Mouse (Mus musculus): ENCODE measurements around the gene Eif4g2. TPM values are rescaled to one million over a fixed set of nuclear protein-coding genes. Genes with fewer than 3 reads are reported as not detected.

Gene Eif4g2
- polyA plus RNA-seq, 1 experiment = 167 TPM

- TF ChIP-seq CTCF (IDR thresholded peaks at IDR 0.05; ENCODE audit: control insufficient read depth, insufficient read depth, insufficient replicate concordance, low read depth, low read length) = no peak
- no peak for TF ChIP-seq POLR2A (IDR thresholded peaks at IDR 0.05; ENCODE audit: control insufficient read depth, low read depth, low read length)
- H3K27ac ChIP-seq (ENCODE audit: control insufficient read depth, insufficient read depth, low read depth, low read length) = peak overlapping the region; percentile 89
- H3K4me3 ChIP-seq (ENCODE audit: control insufficient read depth, low read depth, low read length) = peak overlapping the region; percentile 86
- no peaks in the 10 kb centered on the region for H3K36me3 ChIP-seq (ENCODE audit: control insufficient read depth, insufficient read depth, low read length)
- no peaks in the 10 kb centered on the region for H3K27me3 ChIP-seq (ENCODE audit: control insufficient read depth, insufficient read depth, low read length)
- peaks cover 5% of the 10 kb centered on the region for H3K4me1 ChIP-seq (ENCODE audit: control insufficient read depth, insufficient read depth, low read length)
These were observed 38.7 kb upstream of the Eif4g2 start for GRCm38 (mm10) chr7:111121522-111121921.

- H3K27me3 ChIP-seq (ENCODE audit: control insufficient read depth, insufficient read depth, low read length) = no peaks in the 10 kb centered on the region
- H3K36me3 ChIP-seq (ENCODE audit: control insufficient read depth, insufficient read depth, low read length) = no peaks in the 10 kb centered on the region
- TF ChIP-seq CTCF (IDR thresholded peaks at IDR 0.05; ENCODE audit: control insufficient read depth, insufficient read depth, insufficient replicate concordance, low read depth, low read length) (no peak), POLR2A (IDR thresholded peaks at IDR 0.05; ENCODE audit: control insufficient read depth, low read depth, low read length) (no peak)
- H3K4me3 ChIP-seq (ENCODE audit: control insufficient read depth, low read depth, low read length) = no peak overlapping the region
- no peak overlapping the region for H3K27ac ChIP-seq (ENCODE audit: control insufficient read depth, insufficient read depth, low read depth, low read length)
- H3K4me1 ChIP-seq (ENCODE audit: control insufficient read depth, insufficient read depth, low read length) = no peaks in the 10 kb centered on the region
These were observed 26.7 kb upstream of the Eif4g2 start for GRCm38 (mm10) chr7:111109561-111109960.

GRCm38 (mm10) chr7:111109161-111109560 lies 26.3 kb upstream of the Eif4g2 start:
- no peaks in the 10 kb centered on the region for H3K4me1 ChIP-seq (ENCODE audit: control insufficient read depth, insufficient read depth, low read length)
- TF ChIP-seq POLR2A (IDR thresholded peaks at IDR 0.05; ENCODE audit: control insufficient read depth, low read depth, low read length) (no peak), CTCF (IDR thresholded peaks at IDR 0.05; ENCODE audit: control insufficient read depth, insufficient read depth, insufficient replicate concordance, low read depth, low read length) (no peak)
- no peaks in the 10 kb centered on the region for H3K27me3 ChIP-seq (ENCODE audit: control insufficient read depth, insufficient read depth, low read length)
- H3K36me3 ChIP-seq (ENCODE audit: control insufficient read depth, insufficient read depth, low read length) = no peaks in the 10 kb centered on the region
- no peak overlapping the region for H3K4me3 ChIP-seq (ENCODE audit: control insufficient read depth, low read depth, low read length)
- no peak overlapping the region for H3K27ac ChIP-seq (ENCODE audit: control insufficient read depth, insufficient read depth, low read depth, low read length)

GRCm38 (mm10) chr7:111098196-111098595 lies 15.4 kb upstream of the Eif4g2 start:
- Histone ChIP-seq H3K4me3 (ENCODE audit: control insufficient read depth, low read depth, low read length) (no peak overlapping the region), H3K27me3 (ENCODE audit: control insufficient read depth, insufficient read depth, low read length) (no peaks in the 10 kb centered on the region), H3K27ac (ENCODE audit: control insufficient read depth, insufficient read depth, low read depth, low read length) (no peak overlapping the region), H3K4me1 (ENCODE audit: control insufficient read depth, insufficient read depth, low read length) (no peaks in the 10 kb centered on the region), H3K36me3 (ENCODE audit: control insufficient read depth, insufficient read depth, low read length) (no peaks in the 10 kb centered on the region)
- TF ChIP-seq POLR2A (IDR thresholded peaks at IDR 0.05; ENCODE audit: control insufficient read depth, low read depth, low read length) (no peak), CTCF (IDR thresholded peaks at IDR 0.05; ENCODE audit: control insufficient read depth, insufficient read depth, insufficient replicate concordance, low read depth, low read length) (no peak)

GRCm38 (mm10) chr7:111095169-111095568 lies 12.3 kb upstream of the Eif4g2 start:
- Histone ChIP-seq H3K4me1 (ENCODE audit: control insufficient read depth, insufficient read depth, low read length) (no peaks in the 10 kb centered on the region), H3K27ac (ENCODE audit: control insufficient read depth, insufficient read depth, low read depth, low read length) (no peak overlapping the region), H3K27me3 (ENCODE audit: control insufficient read depth, insufficient read depth, low read length) (no peaks in the 10 kb centered on the region), H3K4me3 (ENCODE audit: control insufficient read depth, low read depth, low read length) (no peak overlapping the region), H3K36me3 (ENCODE audit: control insufficient read depth, insufficient read depth, low read length) (no peaks in the 10 kb centered on the region)
- TF ChIP-seq POLR2A (IDR thresholded peaks at IDR 0.05; ENCODE audit: control insufficient read depth, low read depth, low read length) = no peak
- no peak for TF ChIP-seq CTCF (IDR thresholded peaks at IDR 0.05; ENCODE audit: control insufficient read depth, insufficient read depth, insufficient replicate concordance, low read depth, low read length)

- Histone ChIP-seq H3K27ac (ENCODE audit: control insufficient read depth, insufficient read depth, low read depth, low read length) (no peak overlapping the region), H3K4me3 (ENCODE audit: control insufficient read depth, low read depth, low read length) (no peak overlapping the region), H3K4me1 (ENCODE audit: control insufficient read depth, insufficient read depth, low read length) (peaks cover 6% of the 10 kb centered on the region; the same call in 1 of the 2 replicates), H3K27me3 (ENCODE audit: control insufficient read depth, insufficient read depth, low read length) (no peaks in the 10 kb centered on the region), H3K36me3 (ENCODE audit: control insufficient read depth, insufficient read depth, low read length) (peaks cover 2% of the 10 kb centered on the region; the same call in 1 of the 2 replicates)
- no peak for TF ChIP-seq CTCF (IDR thresholded peaks at IDR 0.05; ENCODE audit: control insufficient read depth, insufficient read depth, insufficient replicate concordance, low read depth, low read length)
- TF ChIP-seq POLR2A (IDR thresholded peaks at IDR 0.05; ENCODE audit: control insufficient read depth, low read depth, low read length) = no peak
These were observed 2.3 kb upstream of the Eif4g2 start for GRCm38 (mm10) chr7:111085153-111085552.

GRCm38 (mm10) chr7:111084443-111084842 lies 1.6 kb upstream of the Eif4g2 start:
- H3K27me3 ChIP-seq (ENCODE audit: control insufficient read depth, insufficient read depth, low read length) = no peaks in the 10 kb centered on the region
- peaks cover 7% of the 10 kb centered on the region; the same call in 1 of the 2 replicates for H3K4me1 ChIP-seq (ENCODE audit: control insufficient read depth, insufficient read depth, low read length)
- no peak overlapping the region for H3K27ac ChIP-seq (ENCODE audit: control insufficient read depth, insufficient read depth, low read depth, low read length)
- H3K4me3 ChIP-seq (ENCODE audit: control insufficient read depth, low read depth, low read length) = no peak overlapping the region
- no peak for TF ChIP-seq POLR2A (IDR thresholded peaks at IDR 0.05; ENCODE audit: control insufficient read depth, low read depth, low read length)
- no peak for TF ChIP-seq CTCF (IDR thresholded peaks at IDR 0.05; ENCODE audit: control insufficient read depth, insufficient read depth, insufficient replicate concordance, low read depth, low read length)
- H3K36me3 ChIP-seq (ENCODE audit: control insufficient read depth, insufficient read depth, low read length) = peaks cover 3% of the 10 kb centered on the region

- peak overlapping the region; percentile 91 for H3K4me3 ChIP-seq (ENCODE audit: control insufficient read depth, low read depth, low read length)
These were observed 897 bp upstream of the Eif4g2 start for GRCm38 (mm10) chr7:111083733-111084120.

More at GRCm38 (mm10) chr7:111083733-111084120, 897 bp upstream of the Eif4g2 start:
- H3K27ac ChIP-seq (ENCODE audit: control insufficient read depth, insufficient read depth, low read depth, low read length) = peak overlapping the region; percentile 98
- H3K27me3 ChIP-seq (ENCODE audit: control insufficient read depth, insufficient read depth, low read length) = no peaks in the 10 kb centered on the region
- peaks cover 7% of the 10 kb centered on the region; the same call in 1 of the 2 replicates for H3K4me1 ChIP-seq (ENCODE audit: control insufficient read depth, insufficient read depth, low read length)
- H3K36me3 ChIP-seq (ENCODE audit: control insufficient read depth, insufficient read depth, low read length) = peaks cover 4% of the 10 kb centered on the region
- no peak for TF ChIP-seq CTCF (IDR thresholded peaks at IDR 0.05; ENCODE audit: control insufficient read depth, insufficient read depth, insufficient replicate concordance, low read depth, low read length)
- no peak for TF ChIP-seq POLR2A (IDR thresholded peaks at IDR 0.05; ENCODE audit: control insufficient read depth, low read depth, low read length)

All from testis, adult 2 months (tissue).